Mouse (Mus musculus) bone marrow, adult 2 months (tissue): Measurements from ENCODE around the gene Sipa1l3. TPM values are rescaled to one million over a fixed set of nuclear protein-coding genes. Genes with fewer than 3 reads are reported as not detected.

ENCODE experiments used
- H3K27ac ChIP-seq: fragments of 200-500 bp; 2 replicates; pipeline ENCODE4 v1.5.1; 2012; ENCODE audit warnings: low read depth, mild to moderate bottlenecking, control low read depth, inconsistent platforms, low read length; ENCODE audit not compliant: control insufficient read depth, poor library complexity, insufficient read depth
- H3K4me1 ChIP-seq: fragments of 200-500 bp; 2 replicates; pipeline ENCODE4 v1.6.1; 2011; ENCODE audit warnings: low read length; ENCODE audit not compliant: control insufficient read depth, insufficient read depth
- H3K4me3 ChIP-seq: fragments of 200-500 bp; replicated peaks from 2 replicates; pipeline ENCODE3; 2011; ENCODE audit warnings: mild to moderate bottlenecking, low read depth, low read length, control low read depth; ENCODE audit not compliant: control insufficient read depth
- CTCF ChIP-seq: fragments of 200-500 bp; IDR thresholded peaks from 2 replicates; pipeline ENCODE4 v1.5.1; 2011; ENCODE audit warnings: low read length, control low read depth; ENCODE audit not compliant: control insufficient read depth, insufficient read depth
- POLR2A ChIP-seq: fragments of 200-500 bp; IDR thresholded peaks from 2 replicates; pipeline ENCODE4 v1.6.1; 2011; ENCODE audit warnings: low read depth, mild to moderate bottlenecking, control low read depth, low read length, borderline replicate concordance; ENCODE audit not compliant: control insufficient read depth
- WGBS: fragments of 180-500 bp; shearing (Covaris S2); methylation state at CpG from one replicate; pipeline ENCODE4 v1.1.7; 2018; 5-methylcytosine and 5-hydroxymethylcytosine counted together
- polyA plus RNA-seq: library from polyadenylated mRNA; stranded (reverse); fragments of >200 nt; gene quantifications from 2 replicates; pipeline ENCODE4 v1.2.4, GENCODE M21; 2011; ENCODE audit warnings: low replicate concordance; ENCODE audit not compliant: missing spikeins, insufficient read depth, insufficient read length

The Sipa1l3 gene
- polyA plus RNA-seq, 1 experiment = 16.8 TPM

DNA sequence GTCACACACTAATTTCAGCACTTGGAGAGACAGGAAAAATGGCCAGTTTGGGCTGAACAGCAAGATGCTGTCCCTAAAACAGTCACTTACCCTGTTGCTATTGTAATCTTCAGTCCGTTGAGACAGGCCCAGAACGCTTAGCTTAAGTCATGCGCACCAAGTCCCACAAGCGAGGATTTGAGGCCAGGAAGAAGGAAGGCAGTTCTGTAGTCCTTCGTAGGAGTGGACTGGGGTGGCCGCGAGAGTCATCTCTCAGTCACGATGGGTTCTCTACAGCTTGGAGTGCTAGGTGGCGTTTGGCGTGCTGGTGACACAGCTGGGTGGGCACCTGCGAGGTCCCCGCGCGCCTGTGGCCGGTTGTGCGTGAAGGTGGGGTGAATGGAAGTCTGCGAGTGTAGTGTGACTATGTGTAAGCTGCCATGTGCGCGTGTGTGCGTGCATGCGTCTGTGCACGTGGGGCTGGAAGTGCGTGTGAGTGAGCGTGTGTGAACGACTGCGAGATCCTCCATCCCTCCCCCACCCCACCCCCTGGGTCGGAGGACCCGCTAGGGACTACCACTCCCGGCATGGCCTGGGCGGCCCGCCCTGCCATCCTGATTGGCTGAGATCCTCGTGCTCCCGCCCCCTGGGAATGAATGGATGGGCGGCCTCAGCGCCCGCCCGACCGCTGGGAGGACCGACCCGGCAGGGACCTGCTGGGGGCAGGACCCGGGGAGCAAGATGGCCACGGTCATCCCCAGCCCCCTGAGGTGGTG is 210.9 kb downstream of the Sipa1l3 start:
- Histone ChIP-seq H3K4me1 (no peaks in the 10 kb centered on the region; the same call in 1 of the 2 replicates), H3K4me3 (peak overlapping the region; percentile 73), H3K27ac (no peak overlapping the region)
- TF ChIP-seq CTCF = 0 out of 2 replicates have a peak, but pooled peaks have one; percentile 9
- TF ChIP-seq POLR2A = peak; percentile 27; the same call in 1 of the 2 replicates
- 1% methylated on average over 40 of the region's 42 CpGs for WGBS

- Histone ChIP-seq H3K27ac (no peak overlapping the region), H3K4me3 (no peak overlapping the region), H3K4me1 (no peaks in the 10 kb centered on the region; the same call in 1 of the 2 replicates)
- WGBS = 43% methylated on average over 7 of the region's 7 CpGs
- no peak for TF ChIP-seq POLR2A
- TF ChIP-seq CTCF = peak; percentile 14; the same call in 1 of the 2 replicates
Observed at GRCm38 (mm10) chr7:29306619-29307018, 211.8 kb downstream of the Sipa1l3 start.

- H3K27ac ChIP-seq = no peak overlapping the region
- H3K4me3 ChIP-seq = no peak overlapping the region
- H3K4me1 ChIP-seq = no peaks in the 10 kb centered on the region; the same call in 1 of the 2 replicates
- TF ChIP-seq CTCF = no peak
- TF ChIP-seq POLR2A = no peak
- 78% methylated on average over 7 of the region's 7 CpGs for WGBS
Observed at GRCm38 (mm10) chr7:29306108-29306507, 212.3 kb downstream of the Sipa1l3 start.

DNA sequence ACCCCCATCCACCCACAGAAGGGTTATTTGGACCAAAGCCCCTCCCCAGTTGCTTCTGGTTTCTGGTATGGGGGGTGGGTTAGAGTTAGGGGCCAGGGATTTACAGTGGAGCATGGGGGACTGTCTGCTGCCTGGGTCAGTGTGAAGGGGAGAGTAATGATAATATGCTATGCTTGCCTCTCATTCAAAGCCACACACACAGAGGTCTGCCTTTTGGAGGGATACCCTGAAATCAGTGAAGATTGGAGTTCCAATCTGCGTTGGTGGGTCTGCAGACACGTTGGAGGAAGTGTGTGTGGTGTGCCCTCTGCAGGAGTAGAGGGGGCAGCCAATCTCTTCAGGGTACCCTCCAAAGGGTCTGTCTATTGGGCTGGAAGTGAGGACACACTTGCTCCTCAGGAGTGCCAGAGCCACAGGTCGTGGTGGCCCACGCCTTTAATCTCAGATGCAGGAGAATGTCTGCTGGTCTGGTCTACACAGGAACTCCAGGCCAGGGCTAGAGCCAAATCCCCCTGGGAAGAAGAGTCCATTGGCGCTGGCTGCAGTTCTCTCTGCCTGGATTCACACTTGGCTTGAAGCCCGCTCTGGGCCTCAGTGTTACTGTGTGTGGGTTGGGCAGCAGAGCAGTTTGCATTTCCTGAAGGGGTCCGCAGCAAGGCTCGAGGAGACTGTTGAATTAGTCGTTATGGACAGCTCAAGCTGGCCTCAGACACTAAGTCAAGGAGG is 213.0 kb downstream of the Sipa1l3 start:
- H3K4me3 ChIP-seq = no peak overlapping the region
- WGBS = 55% methylated on average over 9 of the region's 9 CpGs
- H3K27ac ChIP-seq = no peak overlapping the region
- TF ChIP-seq CTCF (no peak), POLR2A (no peak)
- no peaks in the 10 kb centered on the region; the same call in 1 of the 2 replicates for H3K4me1 ChIP-seq

DNA sequence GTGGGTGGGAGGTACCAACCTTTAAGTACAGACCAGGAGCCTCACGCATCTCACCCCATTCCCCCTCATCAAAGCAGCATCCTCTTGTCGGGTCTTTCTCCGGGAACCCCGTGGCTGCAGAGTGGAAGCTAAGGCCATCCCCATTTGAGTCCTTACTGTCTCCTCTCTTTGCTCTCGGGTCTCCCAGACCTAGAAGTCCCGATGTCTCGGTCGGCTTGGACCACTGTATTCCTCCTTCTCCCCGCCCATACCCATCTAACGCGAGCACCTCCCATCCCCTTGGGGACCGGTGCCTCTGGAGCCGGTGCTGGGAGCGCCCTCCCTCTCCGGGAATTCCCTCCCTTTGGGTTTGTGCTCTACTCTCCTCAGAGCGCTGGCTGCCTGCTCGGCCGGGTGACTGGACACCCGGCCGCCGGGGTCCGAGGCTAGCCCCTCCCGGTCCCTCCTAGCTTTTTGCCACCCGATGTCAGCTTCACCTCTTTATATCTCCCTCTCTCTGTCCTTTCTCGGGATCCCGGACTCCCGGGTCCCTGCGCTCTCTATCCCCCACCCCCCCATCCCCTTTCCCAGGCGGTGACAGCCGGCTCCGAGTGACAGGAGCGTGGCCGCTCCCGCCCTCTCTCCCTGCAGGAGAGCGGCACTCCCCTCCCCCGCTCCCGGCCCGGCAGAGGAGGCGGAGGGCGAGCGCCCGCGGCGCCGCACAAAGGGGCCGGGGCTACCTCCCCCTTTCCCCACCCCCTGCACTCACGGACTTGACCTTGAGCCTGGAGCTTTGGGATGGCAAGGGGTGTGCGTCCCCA is 213.8 kb downstream of the Sipa1l3 start:
- WGBS = 3% methylated on average over 48 of the region's 48 CpGs
- TF ChIP-seq POLR2A (no peak), CTCF (no peak)
- no peak overlapping the region for H3K4me3 ChIP-seq
- H3K4me1 ChIP-seq = no peaks in the 10 kb centered on the region; the same call in 1 of the 2 replicates
- no peak overlapping the region for H3K27ac ChIP-seq

GRCm38 (mm10) chr7:29303738-29304462 is 214.5 kb downstream of the Sipa1l3 start, which contains the start of gene Dpf1:
Dpf1 (plus strand) TSS chr7:29303951.
- Histone ChIP-seq H3K4me1 (no peaks in the 10 kb centered on the region; the same call in 1 of the 2 replicates), H3K27ac (no peak within 1 kb of the TSS), H3K4me3 (no peak within 1 kb of the TSS)
- TF ChIP-seq POLR2A = no peak
- no peak for TF ChIP-seq CTCF
- WGBS = 1% methylated on average over 67 of the region's 67 CpGs

DNA sequence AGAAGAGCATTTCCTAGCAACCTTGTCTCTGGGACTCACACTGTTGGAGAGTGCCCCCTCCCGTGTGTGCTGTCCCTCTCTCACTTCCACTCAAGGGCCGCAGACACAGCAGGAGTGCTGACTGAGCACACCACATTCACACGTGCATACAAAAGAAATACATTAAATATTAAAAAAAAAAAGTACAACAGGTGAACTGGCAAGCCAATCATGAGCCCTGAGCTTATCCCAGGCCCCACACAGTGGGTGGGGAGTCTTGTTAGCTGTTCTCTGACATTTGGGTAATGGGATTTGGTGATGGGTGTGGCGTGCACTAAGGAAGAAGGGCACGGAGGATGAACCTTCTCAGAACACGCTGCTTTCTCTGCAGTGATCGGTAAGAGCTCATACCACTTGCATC is 215.8 kb downstream of the Sipa1l3 start:
- H3K27ac ChIP-seq = no peak overlapping the region
- TF ChIP-seq CTCF (no peak), POLR2A (no peak)
- no peaks in the 10 kb centered on the region; the same call in 1 of the 2 replicates for H3K4me1 ChIP-seq
- WGBS = 70% methylated on average over 7 of the region's 7 CpGs
- H3K4me3 ChIP-seq = no peak overlapping the region
